Mouse (Mus musculus) CH12.LX (cell line): ENCODE measurements at regions not wholly inside any gene's neighbourhood (a gene's known extent, or its start where the extent isn't known, plus 50 kb on each side); places are given as distances from the start of the nearest gene placed in this dataset.

Experiments used
- BHLHE40 ChIP-seq: IDR thresholded peaks from 2 replicates; pipeline ENCODE4 v1.6.1; 2011; ENCODE audit warnings: mild to moderate bottlenecking, low read depth, low read length, improper control_type of control experiment
- CHD1 ChIP-seq: IDR thresholded peaks from 2 replicates; pipeline ENCODE4 v1.6.1; 2012; ENCODE audit warnings: low read depth, low read length, improper control_type of control experiment, inconsistent platforms
- CTCF ChIP-seq, 2 experiments: IDR thresholded peaks in 1 of 2; conservative IDR thresholded peaks in 1 of 2; 2 replicates each; pipeline ENCODE4 v1.5.1; 2011 to 2012; ENCODE audit warnings: low read depth in 2 of 2, low read length in 2 of 2, improper control_type of control experiment in 1 of 2, inconsistent platforms in 1 of 2, mild to moderate bottlenecking in 1 of 2, moderate library complexity in 1 of 2
- HCFC1 ChIP-seq: IDR thresholded peaks from 2 replicates; pipeline ENCODE4 v1.6.1; 2012; ENCODE audit warnings: low read depth, mild to moderate bottlenecking, inconsistent platforms, low read length, improper control_type of control experiment
- JUND ChIP-seq: conservative IDR thresholded peaks from 2 replicates; pipeline ENCODE4 v1.6.1; 2011; ENCODE audit warnings: low read depth, low read length, improper control_type of control experiment
- KAT2A ChIP-seq: IDR thresholded peaks from 2 replicates; pipeline ENCODE4 v1.6.1; 2012; ENCODE audit warnings: low read length, improper control_type of control experiment, inconsistent platforms; ENCODE audit not compliant: insufficient replicate concordance
- MXI1 ChIP-seq: IDR thresholded peaks from 2 replicates; pipeline ENCODE4 v1.6.1; 2011; ENCODE audit warnings: mild to moderate bottlenecking, low read depth, low read length, improper control_type of control experiment
- NRF1 ChIP-seq: IDR thresholded peaks from 2 replicates; pipeline ENCODE4 v1.6.1; 2014; ENCODE audit warnings: low read depth, mild to moderate bottlenecking, inconsistent platforms, low read length, improper control_type of control experiment, moderate library complexity
- POLR2AphosphoS2 ChIP-seq: IDR thresholded peaks from 2 replicates; pipeline ENCODE4 v1.6.1; 2011; ENCODE audit warnings: low read depth, low read length, improper control_type of control experiment
- TBP ChIP-seq: conservative IDR thresholded peaks from 2 replicates; pipeline ENCODE4 v1.6.1; 2011; ENCODE audit warnings: low read depth, low read length, improper control_type of control experiment

DNA sequence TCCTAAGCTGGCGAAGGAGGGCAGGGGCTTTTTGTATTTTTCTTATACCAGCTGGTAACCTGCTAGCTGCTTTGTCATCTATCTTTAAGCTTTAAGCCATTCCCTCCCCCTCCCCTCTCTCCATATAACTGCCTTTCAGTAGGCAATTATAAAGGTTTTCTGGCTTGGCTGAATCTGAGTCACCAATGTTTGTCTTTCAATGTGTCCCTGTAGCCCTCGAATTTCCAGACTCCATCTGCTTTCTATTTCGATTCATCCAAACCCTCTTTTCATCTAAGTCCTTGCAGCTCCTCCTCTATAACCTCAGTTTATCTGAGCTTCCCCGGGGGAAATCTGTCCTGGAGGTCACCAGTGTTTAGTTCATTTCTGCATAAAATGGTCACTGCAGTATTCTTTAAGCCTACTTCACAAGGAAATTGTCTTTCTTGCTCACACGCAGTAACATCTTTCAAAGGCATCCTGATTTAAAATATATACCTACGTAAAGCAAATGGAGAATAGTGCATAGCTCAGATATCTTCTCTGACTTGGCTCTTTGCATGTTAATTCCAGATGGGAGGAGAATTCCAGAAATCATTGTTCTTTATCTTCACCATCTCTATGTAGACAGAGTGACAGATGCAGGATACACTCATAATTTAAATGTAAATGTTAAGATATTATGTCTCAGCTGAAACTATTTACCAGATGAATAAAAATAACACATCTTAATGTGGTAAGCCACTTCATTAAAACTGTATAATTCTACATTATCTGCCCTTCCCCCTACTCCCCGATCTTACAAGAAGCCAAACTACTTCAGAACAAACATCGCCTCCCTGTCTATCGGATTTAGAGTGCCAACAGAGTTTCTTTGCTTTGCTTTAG, 272.4 kb upstream of the Cblb start:
- no peak for TF ChIP-seq HCFC1
- TF ChIP-seq CTCF (conservative IDR thresholded peaks at IDR 0.05 in 1 of 2, IDR thresholded peaks at IDR 0.05 in 1 of 2; ENCODE audit: low read depth in 2 of 2, low read length in 2 of 2), result no peak
- TF ChIP-seq KAT2A, result no peak
- no peak for TF ChIP-seq NRF1
- no peak for TF ChIP-seq CHD1
- TF ChIP-seq BHLHE40, result no peak
- no peak for TF ChIP-seq MXI1
- TF ChIP-seq JUND, result no peak
- no peak for TF ChIP-seq TBP
- TF ChIP-seq POLR2AphosphoS2, result no peak
